Mouse (Mus musculus) hindbrain, embryonic 14.5 days (tissue): ENCODE results near the gene Fam81a. TPM values are rescaled to one million over a fixed set of nuclear protein-coding genes. Genes with fewer than 3 reads are reported as not detected.

ENCODE experiments used
- ATAC-seq: fragments of 200-750 bp; cut with Nextera tagmentation; 2 replicates; pipeline ENCODE4 v1.8.0; 2017; ENCODE audit warnings: moderate number of reproducible peaks, mild to moderate bottlenecking, moderate TSS enrichment, moderate library complexity; ENCODE audit not compliant: low FRiP score
- DNase-seq: peaks from one replicate; pipeline ENCODE4 v3.0.0-alpha.2; 2015; ENCODE audit warnings: low spot score
- H3K27ac ChIP-seq: fragments of 300-500 bp; sonication (generic); 2 replicates; pipeline ENCODE4 v1.5.1; 2014; ENCODE audit warnings: mild to moderate bottlenecking, moderate library complexity
- H3K27me3 ChIP-seq: fragments of 300-500 bp; sonication (generic); 2 replicates; pipeline ENCODE4 v1.6.1; 2014; ENCODE audit warnings: mild to moderate bottlenecking, low read length, mixed read lengths; ENCODE audit not compliant: control insufficient read depth, insufficient read depth
- H3K36me3 ChIP-seq: fragments of 300-500 bp; sonication (generic); replicated peaks from 2 replicates; pipeline ENCODE4 v1.6.1; 2014; ENCODE audit not compliant: control insufficient read depth, insufficient read depth
- H3K4me1 ChIP-seq: fragments of 300-500 bp; sonication (generic); replicated peaks from 2 replicates; pipeline ENCODE4 v1.6.1; 2014; ENCODE audit warnings: antibody characterized with exemption, low read length, mixed read lengths; ENCODE audit not compliant: control insufficient read depth, insufficient read depth
- H3K4me2 ChIP-seq: fragments of 300-500 bp; sonication (generic); replicated peaks from 2 replicates; pipeline ENCODE4 v1.6.1; 2014; ENCODE audit warnings: mild to moderate bottlenecking, moderate library complexity
- H3K4me3 ChIP-seq: fragments of 300-500 bp; sonication (generic); replicated peaks from 2 replicates; pipeline ENCODE4 v1.5.1; 2014; ENCODE audit warnings: mild to moderate bottlenecking, low read length
- H3K9ac ChIP-seq: fragments of 300-500 bp; sonication (generic); 2 replicates; pipeline ENCODE4 v1.6.1; 2014
- H3K9me3 ChIP-seq: fragments of 300-500 bp; sonication (generic); 2 replicates; pipeline ENCODE4 v1.6.1; 2016; ENCODE audit warnings: low read length; ENCODE audit not compliant: control insufficient read depth
- WGBS: fragments of 180-500 bp; shearing (Covaris S2); extraction: QIAGEN DNeasy Blood & Tissue Kit; methylation state at CpG from one replicate; pipeline ENCODE4 v1.1.7; 2014; 5-methylcytosine and 5-hydroxymethylcytosine counted together
- polyA plus RNA-seq: library from polyadenylated mRNA; unstranded; fragments of >200 nt; fragmentation: Nextera tagmentation; extraction: Ambion mirVana; gene quantifications from 2 replicates; pipeline ENCODE4 v1.2.1, GENCODE M21; 2014

The Fam81a gene
- 12.9 TPM in 2 replicates for polyA plus RNA-seq

DNA sequence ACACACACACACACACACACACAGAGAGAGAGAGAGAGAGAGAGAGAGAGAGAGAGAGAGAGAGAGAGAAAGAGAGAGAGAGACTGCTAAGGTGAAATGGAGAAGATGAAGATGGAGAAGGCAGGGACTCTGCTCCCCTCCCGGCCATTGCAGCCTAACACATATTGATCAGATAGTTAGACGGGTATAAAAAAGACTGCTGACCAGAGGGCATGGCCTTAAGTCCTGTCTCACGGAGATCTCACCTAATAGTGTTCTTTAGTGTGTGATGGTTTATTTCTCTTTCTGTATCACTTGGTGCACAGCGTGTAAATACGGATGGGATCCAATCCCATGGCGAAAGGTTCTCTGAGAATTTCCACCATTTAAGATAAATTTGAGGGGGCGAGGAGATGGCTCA, at the start of gene Fam81a:
Fam81a (minus strand) TSS at position 101 of the 400 bp plus-strand sequence.
- H3K27me3 ChIP-seq = peaks cover 7% of the 10 kb centered on the region; the same call in 1 of the 2 replicates
- H3K9ac ChIP-seq = peak within 1 kb of the TSS; percentile 75
- H3K4me1 ChIP-seq = peaks cover 6% of the 10 kb centered on the region; the same call in 1 of the 2 replicates
- H3K9me3 ChIP-seq = no peaks in the 10 kb centered on the region
- WGBS = 66% methylated on average over 7 of the region's 7 CpGs
- peak within 1 kb of the TSS; percentile 78 for H3K4me3 ChIP-seq
- ATAC-seq (no peak), DNase-seq (no peak)
- peak within 1 kb of the TSS; percentile 95 for H3K4me2 ChIP-seq
- H3K36me3 ChIP-seq = no peaks in the 10 kb centered on the region
- peak within 1 kb of the TSS; percentile 57; the same call in 1 of the 2 replicates for H3K27ac ChIP-seq

DNA sequence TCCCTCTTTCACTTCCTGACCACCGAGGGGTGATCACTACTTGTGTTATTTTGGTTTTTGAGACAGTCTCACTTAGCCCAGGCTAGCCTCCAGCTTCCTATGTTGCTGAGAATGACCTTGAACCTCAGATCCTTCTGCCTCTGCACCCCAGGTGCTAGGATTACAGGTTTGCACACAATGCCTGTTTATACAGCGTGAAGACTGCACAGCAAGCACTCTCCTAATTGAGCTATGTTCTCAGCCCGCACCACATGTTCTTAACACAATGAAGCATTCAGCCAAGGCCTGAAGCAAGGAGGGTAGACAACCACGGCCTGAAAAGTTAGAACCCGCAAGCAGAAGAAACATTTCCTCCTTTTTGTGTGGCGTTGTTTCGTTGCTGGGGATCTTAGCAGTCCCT, 40.3 kb upstream of the Fam81a start:
- Histone ChIP-seq H3K9ac (no peak overlapping the region), H3K27ac (peak overlapping the region; percentile 52; the same call in 1 of the 2 replicates), H3K9me3 (no peaks in the 10 kb centered on the region), H3K27me3 (no peaks in the 10 kb centered on the region), H3K4me3 (no peak overlapping the region), H3K4me1 (peaks cover 13% of the 10 kb centered on the region), H3K36me3 (no peaks in the 10 kb centered on the region), H3K4me2 (no peak overlapping the region)
- no peak for DNase-seq
- 51% methylated on average over 7 of the region's 7 CpGs for WGBS
- no peak for ATAC-seq

DNA sequence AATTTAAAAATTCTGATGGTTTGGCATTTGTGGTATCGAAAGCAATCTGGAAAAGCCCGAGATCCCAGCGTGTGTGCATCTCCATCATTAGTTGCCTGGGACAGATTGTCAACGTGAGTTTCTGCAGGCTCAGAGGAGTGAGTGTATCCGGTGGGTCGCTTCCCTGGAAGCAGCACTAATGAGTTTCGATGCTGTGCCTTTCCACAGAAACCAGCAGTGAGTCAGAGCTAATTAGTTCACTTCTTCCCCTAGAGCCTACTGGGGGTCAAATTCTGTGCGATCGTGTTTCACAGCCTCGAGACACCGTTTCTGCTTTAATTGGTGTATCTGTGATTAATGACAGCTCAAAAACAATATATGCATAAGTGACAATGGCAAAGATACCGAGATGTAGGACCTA, 39.4 kb upstream of the Fam81a start:
- ATAC-seq (peak; percentile 62; the same call in 1 of the 2 replicates), DNase-seq (peak; percentile 47)
- Histone ChIP-seq H3K4me2 (peak overlapping the region; percentile 8; the same call in 1 of the 2 replicates), H3K9ac (no peak overlapping the region), H3K27ac (peak overlapping the region; percentile 66; the same call in 1 of the 2 replicates), H3K4me3 (no peak overlapping the region), H3K4me1 (peaks cover 13% of the 10 kb centered on the region), H3K36me3 (no peaks in the 10 kb centered on the region), H3K9me3 (no peaks in the 10 kb centered on the region), H3K27me3 (no peaks in the 10 kb centered on the region)
- 28% methylated on average over 12 of the region's 12 CpGs for WGBS

DNA sequence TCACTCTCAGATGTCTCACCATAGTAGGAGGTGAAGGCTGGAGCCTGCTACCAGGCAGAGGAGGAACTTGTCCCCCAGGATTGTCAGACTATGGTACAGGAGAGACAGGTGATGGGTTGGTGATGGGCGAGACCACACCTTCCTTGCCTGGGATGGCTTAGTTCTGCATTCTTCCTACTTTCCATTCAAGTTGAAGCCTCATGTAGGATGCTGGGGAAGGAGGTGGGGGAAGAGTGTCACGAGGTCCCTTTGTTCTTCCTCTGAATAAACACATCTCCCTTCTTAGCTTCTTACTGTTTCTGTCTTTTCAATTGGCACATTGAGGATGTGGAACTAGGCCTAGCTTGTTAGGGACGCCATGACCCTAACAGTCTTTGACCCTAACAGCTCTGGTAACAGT, 33.9 kb upstream of the Fam81a start:
- Histone ChIP-seq H3K27ac (no peak overlapping the region), H3K9me3 (no peaks in the 10 kb centered on the region), H3K9ac (no peak overlapping the region), H3K27me3 (no peaks in the 10 kb centered on the region), H3K4me3 (no peak overlapping the region), H3K4me2 (no peak overlapping the region), H3K4me1 (peaks cover 24% of the 10 kb centered on the region), H3K36me3 (no peaks in the 10 kb centered on the region)
- ATAC-seq (no peak), DNase-seq (no peak)
- 79% methylated on average over 3 of the region's 3 CpGs for WGBS

DNA sequence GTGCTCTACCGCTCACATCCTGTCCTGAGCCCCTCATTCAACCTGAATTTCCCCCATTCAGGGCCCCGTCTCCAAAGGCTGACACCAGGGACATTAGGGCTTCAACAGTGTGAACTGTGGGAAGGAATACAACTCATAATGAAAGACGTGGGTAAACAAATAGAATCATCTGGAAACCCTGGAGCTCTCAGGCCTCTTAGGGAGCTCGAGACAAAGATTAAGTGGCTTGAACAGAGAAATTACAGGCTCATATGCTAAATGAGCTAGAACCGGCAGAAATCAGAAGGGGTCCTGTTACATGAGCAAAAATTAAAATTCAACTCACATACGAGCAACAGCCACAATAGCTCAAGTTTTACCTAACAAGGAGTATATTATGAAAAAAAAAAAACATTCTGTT, 32.5 kb upstream of the Fam81a start:
- Histone ChIP-seq H3K4me1 (peaks cover 20% of the 10 kb centered on the region), H3K9ac (no peak overlapping the region), H3K27ac (peak overlapping the region; percentile 72), H3K27me3 (no peaks in the 10 kb centered on the region), H3K4me2 (no peak overlapping the region), H3K4me3 (no peak overlapping the region), H3K36me3 (no peaks in the 10 kb centered on the region), H3K9me3 (no peaks in the 10 kb centered on the region)
- 16% methylated on average over 6 of the region's 6 CpGs for WGBS
- ATAC-seq (peak; percentile 24; the same call in 1 of the 2 replicates), DNase-seq (peak; percentile 57)

DNA sequence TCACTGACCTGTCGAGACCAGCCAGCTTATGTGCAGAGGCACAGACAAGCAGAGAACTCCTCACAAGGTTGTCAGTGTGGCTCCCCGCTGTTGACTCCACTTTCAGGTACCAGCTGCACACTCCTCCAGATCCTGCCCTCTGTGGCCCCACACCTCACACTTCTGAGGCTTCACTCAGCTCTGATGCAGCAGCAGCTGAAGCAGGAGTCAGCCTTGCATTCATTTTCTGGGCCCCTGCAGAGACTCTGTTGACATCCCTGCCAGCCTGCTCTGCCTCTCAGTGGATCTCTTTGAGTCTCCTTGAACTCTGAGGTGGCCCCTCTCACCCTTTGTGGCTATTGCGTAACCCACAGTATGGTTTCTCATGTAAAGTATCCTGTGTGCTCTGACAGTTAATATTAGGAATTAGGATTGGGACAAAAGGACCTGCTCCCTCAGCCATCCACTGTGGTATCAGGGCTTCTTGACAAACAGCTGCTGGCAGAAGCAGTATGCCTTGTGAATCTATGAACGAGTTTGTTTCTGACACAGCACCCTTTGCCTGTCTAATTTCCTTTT, 32.0 kb upstream of the Fam81a start:
- DNase-seq (no peak), ATAC-seq (peak; percentile 24; the same call in 1 of the 2 replicates)
- Histone ChIP-seq H3K4me1 (peaks cover 20% of the 10 kb centered on the region), H3K27ac (peak overlapping the region; percentile 72), H3K4me3 (no peak overlapping the region), H3K4me2 (no peak overlapping the region), H3K27me3 (no peaks in the 10 kb centered on the region), H3K9me3 (no peaks in the 10 kb centered on the region), H3K36me3 (no peaks in the 10 kb centered on the region), H3K9ac (no peak overlapping the region)
- 28% methylated on average over 4 of the region's 4 CpGs for WGBS

DNA sequence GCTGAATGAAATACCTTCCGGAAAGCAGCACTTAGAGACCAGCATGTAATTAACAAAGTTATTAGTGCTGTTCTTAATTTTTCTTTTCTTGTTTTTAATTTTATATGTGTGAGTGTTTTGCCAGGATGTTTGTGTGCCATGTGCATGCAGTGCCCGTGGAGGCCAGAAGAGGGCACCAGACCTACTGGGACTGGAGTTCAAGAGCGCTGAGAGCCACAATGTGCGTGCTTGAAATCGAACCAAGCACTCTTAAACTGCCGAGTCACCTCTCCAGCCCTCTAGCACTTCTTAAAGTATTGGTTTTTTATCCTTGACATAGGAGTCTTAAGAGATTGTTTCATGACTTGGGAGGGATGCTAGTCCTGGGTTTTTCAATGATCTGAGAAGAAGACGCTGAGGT, 26.6 kb upstream of the Fam81a start:
- Histone ChIP-seq H3K36me3 (no peaks in the 10 kb centered on the region), H3K4me3 (no peak overlapping the region), H3K9me3 (no peaks in the 10 kb centered on the region), H3K27ac (no peak overlapping the region), H3K4me2 (no peak overlapping the region), H3K4me1 (0 out of 2 replicates have a peak, but pooled peaks cover 3% of the 10 kb centered on the region), H3K9ac (no peak overlapping the region), H3K27me3 (no peaks in the 10 kb centered on the region)
- no peak for DNase-seq
- WGBS = 85% methylated on average over 7 of the region's 7 CpGs
- ATAC-seq = no peak

DNA sequence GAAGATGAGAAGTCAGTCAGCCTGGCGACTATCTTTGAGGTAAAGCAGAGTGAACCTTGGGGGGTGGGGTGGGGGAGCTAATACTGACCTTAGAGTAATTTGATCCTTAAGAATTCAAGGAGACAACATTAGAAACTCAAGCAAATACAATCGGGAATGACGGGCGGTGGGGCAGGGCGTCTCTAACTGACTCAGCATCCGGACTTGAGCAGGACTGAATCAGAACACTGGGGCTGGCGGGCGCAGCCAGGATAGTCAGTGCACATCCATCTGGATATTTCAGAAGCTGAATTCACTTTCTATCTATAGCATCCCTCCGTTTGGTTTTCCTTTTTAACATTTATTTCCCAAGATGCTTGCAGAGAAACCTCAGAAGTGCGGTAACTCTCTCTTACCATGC, 17.7 kb upstream of the Fam81a start:
- Histone ChIP-seq H3K4me3 (no peak overlapping the region), H3K4me2 (no peak overlapping the region), H3K27me3 (no peaks in the 10 kb centered on the region), H3K9ac (no peak overlapping the region), H3K9me3 (no peaks in the 10 kb centered on the region), H3K36me3 (no peaks in the 10 kb centered on the region), H3K4me1 (no peaks in the 10 kb centered on the region), H3K27ac (no peak overlapping the region)
- no peak for DNase-seq
- ATAC-seq = no peak
- WGBS = 88% methylated on average over 10 of the region's 10 CpGs

DNA sequence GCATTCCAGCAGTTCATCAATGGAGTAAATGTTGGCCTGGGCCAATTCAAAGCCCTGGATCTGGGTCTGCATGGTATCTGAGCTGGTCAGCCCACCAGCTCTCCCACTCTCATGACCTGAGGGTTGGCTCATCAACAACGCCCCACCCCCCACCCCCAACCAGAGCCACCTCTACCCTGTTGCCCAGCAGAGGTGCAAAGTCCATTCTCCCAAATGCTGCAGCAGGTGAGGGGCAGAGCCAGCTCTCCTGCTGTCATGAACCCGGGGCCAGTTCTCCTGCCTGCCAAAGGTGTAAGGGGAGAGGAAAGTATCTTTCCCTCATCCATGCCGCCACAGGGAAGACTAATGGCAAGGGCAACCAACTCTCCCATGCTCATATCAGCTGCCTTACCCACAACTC, 5.3 kb upstream of the Fam81a start:
- Histone ChIP-seq H3K4me3 (no peak overlapping the region), H3K9ac (no peak overlapping the region), H3K27me3 (peaks cover 7% of the 10 kb centered on the region; the same call in 1 of the 2 replicates), H3K4me2 (no peak overlapping the region), H3K36me3 (no peaks in the 10 kb centered on the region), H3K9me3 (no peaks in the 10 kb centered on the region), H3K27ac (no peak overlapping the region), H3K4me1 (no peaks in the 10 kb centered on the region)
- 83% methylated on average over 3 of the region's 3 CpGs for WGBS
- ATAC-seq (no peak), DNase-seq (no peak)
